Mouse (Mus musculus) neutrophil, adult 83 days (primary cell): ENCODE data around the gene Ufm1. TPM values are rescaled to one million over a fixed set of nuclear protein-coding genes. Genes with fewer than 3 reads are reported as not detected.

Experiments used
- total RNA-seq, 2 experiments: library from RNA; stranded (reverse); gene quantifications; one replicate each; pipeline ENCODE4 v1.2.4; 2023

Ufm1 gene
- 10 to 100 TPM; 38.2 TPM for total RNA-seq

GRCm38 (mm10) chr3:53863383-53864220, at the start of gene Ufm1:
TSS of gene Ufm1 (minus strand) at chr3:53863830.

GRCm38 (mm10) chr3:53844786-53845185, 18.8 kb downstream of the Ufm1 start, which contains the start of gene Gm10985:
TSS of gene Gm10985 (plus strand) at chr3:53845086.

Other genes starting within 250 kb of the Ufm1 start
- not detected for gene Frem2, start 206.5 kb downstream of the Ufm1 start, total RNA-seq
- gene Gm10985, start 18.7 kb downstream of the Ufm1 start, total RNA-seq = not detected